Mouse (Mus musculus) testis, postnatal 14 days (tissue): Measurements from ENCODE around the gene Cfap221.

ENCODE experiments used
- DNase-seq: peaks from one replicate; pipeline ENCODE4 v3.0.0; 2021; ENCODE audit warnings: low spot score

Cfap221 gene

DNA sequence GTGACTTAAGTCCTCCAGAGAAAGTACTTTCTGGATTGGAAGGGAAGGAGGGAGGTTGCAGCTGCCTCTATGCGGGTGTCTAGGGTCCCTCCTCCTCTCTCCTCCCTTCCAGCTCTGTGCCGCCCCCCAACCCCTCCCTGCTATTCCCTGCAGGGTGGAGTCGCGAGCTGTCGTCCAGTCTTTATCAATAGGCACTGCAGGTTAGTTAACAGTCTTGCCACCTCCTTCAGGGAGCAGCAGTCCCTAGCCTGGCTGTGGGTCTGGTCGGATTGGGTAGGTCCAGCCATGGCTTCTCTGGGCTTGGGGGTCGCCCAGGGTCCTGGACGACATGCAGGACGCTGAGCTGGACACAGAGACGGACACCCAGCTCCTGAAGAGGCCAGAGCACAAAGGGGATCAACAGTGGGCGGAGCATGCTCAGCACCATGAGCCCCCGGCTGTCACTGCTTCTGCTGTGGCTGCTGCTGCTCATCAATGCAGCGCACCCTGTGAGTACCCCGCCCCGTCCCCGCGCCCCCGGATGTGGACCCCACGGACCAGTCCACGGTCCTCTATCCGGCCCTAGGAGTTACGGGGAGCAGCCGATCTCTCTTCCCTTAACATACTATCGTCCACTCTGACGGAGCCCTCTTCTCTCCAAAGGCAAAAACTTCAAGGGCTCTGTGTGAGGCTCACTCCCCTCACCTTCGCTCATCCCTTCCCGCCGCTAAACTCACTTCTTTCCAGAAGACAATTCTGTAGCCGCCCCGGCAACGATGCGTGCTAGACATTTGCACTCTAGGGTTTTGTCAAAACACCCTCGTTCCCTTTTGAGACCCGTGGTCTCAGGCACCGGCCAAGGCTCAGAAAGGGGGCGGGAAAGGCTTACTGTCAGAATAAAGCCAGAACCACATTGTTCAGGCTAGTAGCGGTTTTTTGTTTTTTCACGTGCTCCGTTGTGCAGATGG, 10.1 kb upstream of the Cfap221 start, which contains the start of gene Sctr:
TSS of gene Sctr (plus strand) at position 51 of the 947 bp plus-strand sequence.
- DNase-seq: no peak

DNA sequence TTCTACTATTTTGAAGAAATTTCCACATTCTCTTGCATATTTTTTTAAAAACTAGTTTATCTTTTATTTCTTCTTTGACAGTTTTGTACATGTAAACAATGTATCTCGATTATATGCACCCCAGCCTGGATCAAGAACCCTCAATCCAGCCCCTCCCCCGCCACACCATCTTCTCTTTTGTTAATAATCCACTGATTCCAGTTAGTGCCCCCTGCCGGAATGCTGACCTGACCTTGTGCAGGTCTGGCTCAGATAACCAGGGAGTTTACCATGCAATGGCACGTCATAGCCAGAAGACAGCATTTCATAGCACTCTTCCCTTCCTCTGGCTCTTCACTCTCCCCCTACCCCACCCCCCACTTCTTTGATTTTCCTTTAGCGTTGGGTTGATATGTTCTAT, 610 bp upstream of the Cfap221 start:
- DNase-seq: no peak

DNA sequence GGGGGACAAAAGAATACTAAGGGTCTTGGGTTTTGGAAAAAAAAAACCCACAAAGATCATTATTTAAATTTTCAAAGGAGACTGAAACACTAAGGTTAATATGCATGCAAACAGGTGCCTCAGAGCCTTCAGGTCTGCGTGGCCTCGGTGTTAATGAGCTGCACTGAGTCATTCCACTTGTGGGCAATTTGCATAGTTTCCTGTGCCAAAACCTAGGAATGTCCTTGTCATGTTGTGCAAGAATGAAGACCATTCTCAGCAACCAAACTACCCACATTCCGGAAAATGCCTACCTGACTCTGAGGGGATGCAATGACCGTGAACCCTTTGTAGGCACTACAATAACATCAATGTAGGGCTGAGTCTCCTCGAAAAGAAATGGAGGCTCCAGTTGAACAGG, 10.5 kb downstream of the Cfap221 start:
- no peak for DNase-seq

DNA sequence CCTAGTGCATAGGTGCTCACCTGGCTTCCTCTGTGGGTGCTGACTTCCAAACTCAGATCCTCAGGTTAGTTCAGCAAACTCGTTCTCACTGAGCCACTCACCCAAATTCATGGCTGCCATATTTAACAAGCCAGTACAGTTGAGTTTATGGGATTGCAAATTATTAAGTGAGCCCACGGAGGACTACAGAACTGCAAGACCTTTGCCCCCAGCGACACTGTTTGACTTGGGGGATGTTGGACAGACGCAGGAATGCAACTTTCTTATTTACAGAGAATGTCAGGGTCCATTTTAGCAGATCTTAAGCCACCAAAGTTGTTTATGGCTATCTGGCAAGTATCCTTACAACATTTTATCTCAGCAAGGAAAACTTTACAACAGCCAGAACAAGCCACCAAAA, 21.9 kb downstream of the Cfap221 start:
- no peak for DNase-seq

DNA sequence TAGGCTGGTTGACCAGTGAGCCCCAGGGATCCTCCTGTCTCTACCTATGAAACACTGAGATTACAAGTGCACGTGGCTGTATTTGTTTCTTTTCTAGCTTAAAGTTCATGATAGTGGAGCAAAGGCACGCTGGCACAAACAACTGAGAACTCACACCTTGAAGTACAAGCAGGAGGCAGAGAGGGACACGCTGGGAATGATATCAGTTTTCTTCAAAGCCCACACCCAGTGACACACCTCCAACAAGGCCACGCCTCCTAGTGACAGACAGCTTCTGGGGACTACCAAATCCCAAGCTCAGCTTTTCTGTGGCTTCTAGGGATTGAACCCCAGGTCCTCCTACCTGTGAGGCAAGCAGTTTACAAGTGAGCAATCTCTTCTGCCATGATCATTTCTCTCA, 23.9 kb downstream of the Cfap221 start:
- DNase-seq: no peak

DNA sequence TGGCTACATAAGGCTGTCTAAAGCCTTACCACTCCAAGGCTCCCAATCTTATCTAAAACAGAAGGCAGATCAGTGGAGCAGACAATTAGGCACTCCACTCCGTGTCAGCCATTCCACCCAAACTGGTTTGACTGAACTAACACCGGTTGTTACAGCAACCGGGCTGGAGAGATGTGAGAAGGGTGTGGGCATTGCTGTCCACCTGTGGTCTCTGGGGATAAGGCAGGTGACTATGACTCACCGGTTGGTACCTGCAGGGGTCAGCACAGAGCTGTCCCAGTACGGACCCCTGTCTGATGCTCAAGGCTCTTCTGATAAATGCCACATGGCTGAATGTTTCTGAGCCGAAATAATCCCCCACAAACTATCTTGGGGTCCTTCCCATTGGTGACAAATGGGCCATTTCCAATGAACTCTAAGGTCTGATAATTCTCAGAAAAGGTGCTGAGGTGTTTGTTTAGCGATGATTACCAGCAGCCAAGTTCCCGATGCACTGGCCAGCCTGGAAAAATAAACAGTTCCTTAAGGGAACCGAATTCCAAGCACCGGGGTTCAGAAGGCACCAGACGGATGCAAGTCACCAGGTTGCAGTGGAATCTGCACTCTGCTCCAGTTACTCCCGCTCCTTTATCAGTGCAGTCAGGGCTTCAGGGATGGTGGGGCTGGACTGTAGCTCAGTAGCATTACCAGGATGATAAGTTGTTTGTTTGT, 31.1 kb downstream of the Cfap221 start:
- no peak for DNase-seq

DNA sequence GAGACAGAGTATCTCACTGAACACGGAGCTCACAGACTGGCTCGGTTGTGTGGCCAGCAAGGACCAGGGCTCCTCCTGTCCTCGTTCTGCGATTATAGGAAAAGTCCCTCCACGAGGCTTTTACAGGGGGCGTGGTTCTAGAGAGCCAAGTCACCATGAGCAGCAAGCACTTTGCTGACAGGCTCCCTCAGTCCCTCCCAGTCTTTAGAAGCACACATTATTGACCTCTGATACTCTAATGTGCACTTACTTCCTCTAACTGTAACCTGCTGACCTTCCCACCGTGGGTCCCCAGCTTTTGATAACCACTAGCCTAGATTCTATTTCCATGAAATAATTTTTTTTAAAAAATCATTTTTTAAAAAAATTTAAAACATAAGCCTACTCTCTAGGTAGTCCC, 37.1 kb downstream of the Cfap221 start:
- no peak for DNase-seq

DNA sequence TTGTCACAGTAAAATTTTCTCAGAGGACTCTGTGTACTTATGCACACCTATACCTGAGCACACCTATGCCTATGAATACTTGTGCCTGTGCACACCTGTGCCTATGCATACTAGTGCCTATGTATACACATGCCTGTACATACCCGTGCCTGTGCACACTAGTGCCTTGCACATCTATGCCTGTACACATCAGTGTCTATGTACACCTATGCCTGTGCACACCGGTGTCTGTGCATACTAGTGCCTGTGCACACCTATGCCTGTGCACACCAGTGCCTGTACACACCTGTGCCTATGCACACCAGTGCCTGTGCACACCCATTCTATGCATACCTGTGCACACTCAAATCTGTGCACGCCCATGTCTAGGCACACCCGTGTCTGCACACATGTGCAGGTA, 37.6 kb downstream of the Cfap221 start:
- no peak for DNase-seq

DNA sequence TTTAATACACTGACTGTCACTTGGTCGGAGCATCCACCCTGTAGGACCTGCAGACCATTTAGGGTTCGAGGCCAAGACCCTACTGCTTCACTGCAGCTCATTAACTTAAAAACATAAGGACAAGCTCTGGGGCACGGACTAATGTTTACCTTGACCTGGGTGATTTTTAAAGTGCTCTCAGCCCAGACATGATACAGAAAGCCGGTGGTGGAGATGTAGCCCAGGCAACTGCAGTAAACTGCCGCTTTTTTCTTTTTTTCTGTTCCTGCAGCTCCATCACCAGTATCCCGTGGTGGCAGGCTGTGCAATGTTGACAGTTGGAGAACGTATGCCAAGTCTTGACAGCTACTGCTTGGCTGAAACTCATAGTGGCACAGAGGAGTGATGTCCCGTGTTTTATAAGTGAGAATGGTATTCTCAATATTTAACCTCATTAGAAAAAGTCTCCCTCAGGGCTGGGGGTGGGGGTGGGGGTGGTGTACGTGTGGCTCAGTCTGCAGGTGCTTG, 39.3 kb downstream of the Cfap221 start:
- DNase-seq: no peak

DNA sequence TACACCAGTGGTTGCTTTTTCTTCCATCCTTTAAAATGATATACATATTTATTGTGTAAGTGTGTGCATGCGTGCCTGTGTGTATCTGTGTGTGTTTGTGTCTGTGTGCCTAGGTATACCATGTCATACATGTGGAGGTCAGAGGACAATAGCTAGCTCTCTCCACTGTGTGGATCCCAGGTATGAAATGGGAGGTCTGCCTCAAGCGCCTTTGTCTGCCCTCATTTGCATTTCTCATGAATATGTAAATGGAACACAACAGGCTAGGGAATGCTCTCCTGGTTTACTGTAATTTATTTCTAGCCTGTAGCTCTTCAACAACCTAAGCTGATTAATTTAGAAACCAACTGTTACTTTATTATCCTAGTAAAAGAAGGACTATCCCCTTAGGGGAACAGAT, 42.4 kb downstream of the Cfap221 start:
- no peak for DNase-seq

DNA sequence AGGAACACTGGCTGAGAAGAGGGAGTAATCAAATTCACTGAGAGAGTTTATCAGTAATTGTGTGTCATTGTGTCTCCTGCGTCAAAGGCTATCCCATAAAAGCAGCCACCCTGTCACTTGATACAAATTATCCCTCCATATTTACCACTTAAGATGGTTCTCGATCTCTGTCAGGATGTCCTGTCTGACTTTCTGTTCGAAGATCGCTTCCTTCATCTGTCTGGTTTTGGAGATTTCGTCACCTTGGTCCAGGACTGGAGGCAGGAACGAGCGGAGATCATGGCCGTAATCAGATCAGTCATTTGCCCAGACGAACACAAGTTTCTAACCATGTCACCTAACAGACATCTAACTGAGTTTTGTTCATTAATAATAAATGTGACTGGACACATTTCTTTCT, 43.6 kb downstream of the Cfap221 start:
- DNase-seq: no peak

DNA sequence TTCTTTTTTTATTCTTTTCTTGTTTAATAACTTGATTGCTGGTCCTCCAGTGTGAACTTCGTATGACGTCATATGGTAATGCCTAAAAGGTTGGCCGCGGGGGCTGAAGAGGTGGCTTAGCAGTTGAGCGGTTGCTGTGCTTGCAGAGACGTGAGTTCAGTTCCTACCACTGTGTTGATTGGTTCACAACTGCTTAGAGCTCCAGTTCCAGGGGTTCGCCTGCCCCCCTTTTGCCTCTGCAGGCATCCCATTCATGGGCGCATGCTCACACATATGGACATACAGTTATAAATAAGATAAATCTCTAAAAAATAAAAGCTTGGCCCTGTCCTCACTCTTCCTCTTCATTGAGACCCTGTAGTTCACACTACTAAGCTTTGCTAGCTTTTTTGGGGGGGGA, 46.9 kb downstream of the Cfap221 start:
- DNase-seq: no peak

DNA sequence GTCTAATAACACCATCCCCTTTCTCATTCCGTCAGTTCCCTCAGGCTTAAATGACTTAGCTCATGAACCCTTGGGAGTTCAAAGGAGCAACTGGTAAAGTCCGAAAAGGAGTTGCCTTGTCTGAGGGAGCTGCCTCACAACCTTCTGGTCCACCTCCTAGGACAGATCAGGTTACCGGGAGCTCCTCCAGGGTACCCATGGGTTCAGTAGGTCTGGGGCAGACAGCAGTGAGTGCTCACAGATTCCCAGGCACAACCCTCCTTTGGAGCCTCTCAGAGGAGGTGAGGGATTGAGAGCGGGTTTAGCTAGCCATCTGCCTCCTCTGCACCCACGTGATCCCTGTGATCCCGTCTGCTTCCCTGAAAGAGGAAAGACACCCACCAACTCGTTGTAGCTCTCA, 60.2 kb downstream of the Cfap221 start:
- no peak for DNase-seq

DNA sequence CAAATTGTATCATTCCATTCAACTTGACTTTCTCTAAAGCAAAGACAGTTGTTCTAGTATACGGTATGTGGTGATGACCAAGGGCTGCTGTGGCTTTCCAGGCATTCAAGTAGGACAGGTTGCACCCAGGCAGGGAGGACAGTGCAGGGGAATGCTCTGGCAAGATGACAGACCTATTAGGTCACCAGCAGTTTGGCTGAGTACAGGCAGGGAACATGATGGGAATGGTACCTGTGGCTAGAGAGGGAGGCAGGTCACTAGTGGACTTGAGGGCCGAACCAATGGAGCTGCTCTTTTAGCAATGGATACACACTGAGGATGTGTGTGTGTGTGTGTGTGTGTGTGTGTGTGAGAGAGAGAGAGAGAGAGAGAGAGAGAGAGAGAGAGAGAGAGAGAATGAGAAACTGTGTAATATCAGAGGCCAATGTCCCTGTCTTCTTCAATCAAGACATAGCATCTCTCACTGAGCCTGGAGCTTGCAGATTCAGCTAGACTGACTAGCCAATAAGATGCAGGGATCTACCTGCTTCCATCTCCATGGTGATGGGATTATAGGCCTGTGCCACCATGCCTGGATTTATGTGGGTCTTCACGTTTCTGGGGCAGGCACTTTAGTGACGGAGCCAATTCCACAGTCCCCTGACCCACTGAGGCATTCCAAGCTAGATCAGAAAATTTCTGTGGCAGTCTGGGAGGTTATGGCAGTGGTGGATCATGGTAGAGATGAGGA, 65.4 kb downstream of the Cfap221 start:
- DNase-seq: no peak

DNA sequence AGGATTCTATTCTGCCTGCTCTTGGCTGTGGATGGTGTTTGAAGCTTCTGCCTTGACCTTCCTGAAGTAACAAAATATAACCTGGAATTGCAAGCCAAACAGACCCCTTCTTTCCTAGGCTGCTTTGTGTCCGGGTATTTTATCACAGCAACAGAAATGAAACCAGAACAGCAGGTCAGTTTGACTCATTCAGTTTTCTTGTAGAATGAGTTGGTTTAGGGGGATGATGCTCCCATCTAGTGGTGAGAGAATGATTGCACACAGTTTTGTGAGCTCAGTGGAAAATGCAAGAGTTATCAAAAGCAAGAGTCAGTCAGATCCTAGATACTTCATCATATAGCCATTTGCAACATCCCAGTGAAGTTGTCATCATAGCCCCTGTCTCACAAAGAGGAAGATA, 67.3 kb downstream of the Cfap221 start:
- no peak for DNase-seq

DNA sequence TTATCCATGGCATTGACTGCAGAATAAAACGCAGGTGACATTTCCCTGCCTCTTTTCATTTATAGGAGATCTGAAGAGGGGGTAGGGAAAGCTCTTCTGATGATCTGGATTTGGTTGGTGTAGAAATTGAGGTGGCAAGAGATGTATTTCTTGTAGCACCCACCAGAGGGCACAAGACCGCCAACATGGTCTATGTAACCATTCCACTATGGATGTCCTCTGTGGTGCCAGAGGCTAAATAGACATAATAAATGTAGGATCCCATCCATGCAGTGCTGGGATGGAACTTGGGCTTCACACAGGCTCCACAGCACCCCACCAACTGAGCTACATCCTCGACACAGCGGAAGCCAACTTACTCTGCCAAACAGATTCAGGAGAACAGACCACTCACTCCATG, 77.7 kb downstream of the Cfap221 start:
- no peak for DNase-seq

DNA sequence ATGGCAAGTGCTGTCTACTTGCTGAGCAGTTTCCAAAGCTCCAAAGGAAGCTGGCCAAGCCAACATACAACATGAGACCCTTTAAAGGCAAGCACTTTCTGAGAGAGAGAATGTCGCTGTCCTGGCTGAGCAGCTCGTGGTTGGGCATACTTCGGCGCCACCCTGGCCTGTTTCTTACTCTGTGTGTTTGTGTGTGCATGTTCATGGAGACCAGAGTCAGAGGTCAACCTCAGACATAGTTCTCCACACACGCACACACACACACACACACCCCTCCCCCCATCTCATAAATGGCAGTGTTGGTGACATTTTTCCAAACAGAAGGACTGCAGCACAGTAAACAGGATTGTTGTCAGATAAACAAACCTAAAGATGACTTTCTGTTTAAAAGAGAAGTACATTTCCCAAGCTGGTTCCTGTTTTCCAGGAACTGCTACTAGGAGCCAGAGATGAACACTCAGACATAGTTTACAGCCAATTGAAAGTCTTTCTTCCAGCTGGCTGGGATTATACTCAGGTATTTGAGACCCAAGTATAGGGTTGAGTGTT, 80.1 kb downstream of the Cfap221 start:
- DNase-seq: no peak

DNA sequence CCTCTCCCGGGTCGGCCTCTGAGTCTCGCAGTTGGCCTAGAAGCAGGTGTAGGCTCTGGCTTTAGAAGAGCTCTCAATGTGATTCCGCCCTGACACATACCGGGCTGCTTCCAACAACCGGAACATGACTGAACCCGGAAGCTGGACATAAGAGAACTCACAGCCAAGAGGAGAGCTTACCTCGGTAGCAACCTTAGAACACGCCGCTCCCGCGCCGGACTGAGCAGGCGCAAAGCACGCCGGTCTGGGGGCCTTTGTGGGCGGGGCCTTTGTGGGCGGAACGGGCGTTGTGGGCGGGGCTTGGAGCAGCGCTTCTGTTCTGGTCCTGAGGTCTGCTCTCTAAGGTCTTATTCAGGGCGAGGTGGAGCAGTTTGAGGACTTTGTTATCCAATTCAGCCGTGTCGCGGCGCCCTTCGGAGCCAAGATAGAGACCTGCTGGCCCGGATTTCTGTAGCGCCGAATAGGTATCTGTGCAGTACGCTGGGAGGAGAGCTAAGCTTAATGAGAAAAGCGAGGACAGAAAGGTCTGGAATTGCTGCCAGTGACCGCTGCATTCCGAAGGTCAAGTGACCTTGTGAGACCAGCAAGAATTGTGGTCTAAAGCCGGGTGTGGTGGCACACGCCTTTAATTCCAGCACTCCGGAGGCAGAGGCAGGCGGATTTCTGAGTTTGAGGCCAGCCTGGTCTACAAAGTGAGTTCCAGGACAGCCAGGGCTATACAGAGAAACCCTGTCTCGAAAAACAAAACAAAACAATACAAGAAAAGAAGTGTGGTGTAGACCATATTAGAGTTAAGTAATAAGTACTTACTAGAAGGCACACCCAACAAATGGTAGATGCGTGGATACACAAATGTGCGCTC, 83.8 kb downstream of the Cfap221 start, which contains the start of gene Tmem177:
TSS of gene Tmem177 (minus strand) at position 256 of the 862 bp plus-strand sequence.
- peak; percentile 94 for DNase-seq

DNA sequence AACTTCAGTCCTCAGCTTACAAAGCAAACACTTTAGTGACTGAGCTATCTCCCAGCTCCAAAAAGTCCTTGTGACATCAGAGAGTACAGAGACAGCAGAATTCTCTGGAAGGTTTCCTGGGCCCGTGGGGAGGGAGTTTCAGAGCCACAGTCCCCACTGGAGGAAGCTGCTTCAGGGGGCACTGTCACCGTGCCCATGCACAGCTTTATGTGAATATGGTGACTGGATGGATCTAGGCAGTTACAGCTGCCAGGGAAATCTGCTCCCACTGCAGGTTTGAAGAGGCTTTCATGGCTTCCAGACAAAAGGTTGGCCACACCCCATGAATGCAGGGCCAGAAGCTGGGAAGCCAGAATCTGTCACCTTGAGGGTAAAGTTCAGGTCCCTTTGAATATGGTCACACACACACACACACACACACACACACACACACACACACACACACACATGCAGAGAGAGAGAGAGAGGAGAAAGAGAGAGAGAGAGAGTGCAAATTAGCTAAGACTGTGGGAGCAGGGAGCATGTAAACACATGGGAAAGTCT, 89.8 kb downstream of the Cfap221 start:
- DNase-seq: no peak

DNA sequence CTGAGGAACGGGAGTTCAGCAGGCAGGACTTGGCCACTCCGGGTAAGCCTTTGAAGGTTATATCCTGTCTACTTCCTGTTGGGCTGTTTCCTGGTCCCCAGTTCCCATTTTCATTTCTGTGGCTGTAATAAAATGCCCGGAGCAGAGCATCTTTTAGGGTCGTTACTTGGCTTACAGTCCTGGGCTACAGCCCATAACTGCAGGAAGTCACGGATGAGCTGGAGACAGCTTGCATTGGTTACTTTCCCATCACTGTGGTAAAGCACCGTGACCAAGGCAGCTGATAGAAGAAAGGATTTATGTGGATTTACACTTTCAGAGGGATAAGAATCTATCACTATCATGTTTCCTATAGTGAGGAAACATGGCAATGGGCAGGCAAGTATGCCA, 93.8 kb downstream of the Cfap221 start:
- no peak for DNase-seq
